Mouse (Mus musculus) gastrocnemius, postnatal 4 days (tissue): Measurements from ENCODE around the gene Ccdc117. TPM values are rescaled to one million over a fixed set of nuclear protein-coding genes. Genes with fewer than 3 reads are reported as not detected.
"Not testable (repeated sequence)": the region's sequence is repeated elsewhere in the genome, so short reads cannot be mapped to it uniquely, and the experiment has no call there.

ENCODE experiments used
- DNase-seq, 2 experiments: peaks; one replicate each; pipeline ENCODE4 v3.0.0; 2021 to 2022; ENCODE audit warnings: low spot score in 2 of 2, mixed read lengths in 2 of 2
- total RNA-seq, 2 experiments: library from RNA; stranded (reverse); gene quantifications; 2 replicates each; pipeline ENCODE4 v1.2.3; 2021

The Ccdc117 gene
- total RNA-seq, 2 experiments from 2014 or later: 15.7 to 16.0 TPM

DNA sequence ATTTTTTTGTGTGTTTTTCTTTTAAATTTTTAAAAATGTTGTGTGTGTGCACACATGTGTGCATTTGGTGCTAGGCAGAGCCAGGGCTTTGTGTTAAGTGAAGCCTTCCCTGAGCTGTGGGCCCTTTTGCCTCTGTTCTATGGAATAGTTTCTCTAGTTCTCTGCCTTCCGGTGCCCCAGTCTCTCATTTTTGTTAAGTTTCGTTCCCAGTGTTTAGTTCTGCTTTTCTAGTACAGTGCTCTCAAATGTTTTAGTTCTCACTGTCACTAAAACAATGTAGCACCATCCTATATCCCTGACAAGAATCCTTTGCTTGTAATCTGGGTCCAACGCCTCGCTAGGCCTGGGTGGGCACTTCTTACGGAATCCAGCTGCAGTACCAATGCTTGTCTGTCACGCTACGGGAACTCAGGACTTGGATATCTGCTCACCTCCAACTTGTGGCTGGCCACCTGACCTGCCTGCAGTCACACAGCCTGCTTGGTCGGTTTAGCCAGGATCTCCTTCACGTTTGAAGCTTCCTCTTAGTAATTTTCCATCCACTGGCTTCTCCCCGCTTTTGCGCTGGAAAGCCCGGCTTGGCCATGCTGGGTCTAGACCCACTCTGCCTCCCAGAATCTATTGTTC lies 29.8 kb downstream of the Ccdc117 start:
- DNase-seq: no peak

DNA sequence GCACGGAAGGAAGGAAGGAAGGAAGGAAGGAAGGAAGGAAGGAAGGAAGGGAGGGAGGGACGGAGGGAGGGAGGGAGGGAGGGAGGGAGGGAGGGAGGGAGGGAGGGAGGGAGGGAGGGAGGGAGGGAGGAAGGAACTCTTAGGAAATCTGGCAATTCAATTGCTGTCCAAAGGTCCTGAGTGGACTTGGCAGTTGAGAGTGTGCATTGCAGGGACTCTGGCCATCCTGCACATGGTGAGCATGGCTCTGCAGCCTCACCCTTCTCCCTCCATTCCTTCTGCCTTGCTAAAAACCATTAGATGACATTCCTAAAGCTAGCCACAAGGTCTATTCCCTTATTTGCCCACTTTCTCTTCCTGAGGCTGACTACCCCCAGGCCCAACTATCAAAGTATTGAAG lies 31.3 kb downstream of the Ccdc117 start:
- DNase-seq: not testable (repeated sequence)

DNA sequence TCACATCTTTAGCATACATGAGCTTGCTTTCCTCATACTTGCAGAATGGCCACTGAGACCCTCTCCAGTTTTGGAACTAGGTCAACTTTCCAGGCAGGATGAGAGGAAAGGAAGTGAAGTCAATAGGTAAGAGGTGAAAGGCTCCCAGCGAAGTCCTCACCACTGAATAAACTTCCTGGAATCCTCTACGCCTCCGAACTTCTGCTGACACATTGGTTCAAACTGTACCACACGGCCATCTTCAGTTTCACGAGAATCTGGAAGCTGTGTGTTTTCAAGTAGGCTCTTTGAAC lies 31.9 kb downstream of the Ccdc117 start:
- no peak for DNase-seq

DNA sequence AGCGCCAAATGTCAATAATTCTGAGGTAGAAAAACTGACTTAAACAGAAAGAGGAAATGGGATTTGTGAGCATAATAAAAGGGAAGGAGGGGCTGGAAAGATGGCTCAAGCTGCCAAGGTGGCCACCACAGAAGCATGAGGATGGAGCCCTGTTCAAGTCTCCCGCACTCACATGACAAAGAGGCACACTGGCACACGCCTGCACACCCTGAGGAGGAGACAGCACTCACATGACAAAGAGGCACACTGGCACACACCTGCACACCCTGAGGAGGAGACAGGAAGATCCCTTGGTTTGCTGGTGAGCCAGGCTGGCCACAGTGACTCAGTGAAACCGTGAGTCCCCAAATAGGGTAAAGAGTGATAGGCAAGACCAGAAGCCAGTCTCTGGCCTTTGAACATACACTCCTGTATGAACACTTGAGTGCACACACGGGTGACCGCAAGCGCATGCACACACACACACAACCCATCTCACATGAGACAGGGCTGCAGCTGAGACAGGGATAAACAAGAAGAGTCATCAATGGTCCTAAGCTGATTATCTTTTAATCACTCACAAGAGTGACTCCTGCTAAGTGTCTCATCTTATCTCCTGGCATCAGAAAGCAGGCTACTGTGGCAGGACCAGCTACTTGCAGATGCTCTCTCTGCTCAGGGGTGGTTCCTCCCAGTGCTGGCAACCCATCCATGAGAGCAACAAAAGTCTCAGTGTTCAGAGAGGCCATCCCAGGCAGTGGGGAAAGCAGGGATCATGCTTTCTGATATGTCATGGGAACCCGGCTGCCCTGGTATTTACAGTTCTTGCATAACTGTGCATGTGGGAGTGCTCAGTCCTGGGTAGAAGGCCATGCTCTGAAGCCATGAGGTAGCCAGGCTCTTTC lies 32.5 kb downstream of the Ccdc117 start:
- no peak for DNase-seq

DNA sequence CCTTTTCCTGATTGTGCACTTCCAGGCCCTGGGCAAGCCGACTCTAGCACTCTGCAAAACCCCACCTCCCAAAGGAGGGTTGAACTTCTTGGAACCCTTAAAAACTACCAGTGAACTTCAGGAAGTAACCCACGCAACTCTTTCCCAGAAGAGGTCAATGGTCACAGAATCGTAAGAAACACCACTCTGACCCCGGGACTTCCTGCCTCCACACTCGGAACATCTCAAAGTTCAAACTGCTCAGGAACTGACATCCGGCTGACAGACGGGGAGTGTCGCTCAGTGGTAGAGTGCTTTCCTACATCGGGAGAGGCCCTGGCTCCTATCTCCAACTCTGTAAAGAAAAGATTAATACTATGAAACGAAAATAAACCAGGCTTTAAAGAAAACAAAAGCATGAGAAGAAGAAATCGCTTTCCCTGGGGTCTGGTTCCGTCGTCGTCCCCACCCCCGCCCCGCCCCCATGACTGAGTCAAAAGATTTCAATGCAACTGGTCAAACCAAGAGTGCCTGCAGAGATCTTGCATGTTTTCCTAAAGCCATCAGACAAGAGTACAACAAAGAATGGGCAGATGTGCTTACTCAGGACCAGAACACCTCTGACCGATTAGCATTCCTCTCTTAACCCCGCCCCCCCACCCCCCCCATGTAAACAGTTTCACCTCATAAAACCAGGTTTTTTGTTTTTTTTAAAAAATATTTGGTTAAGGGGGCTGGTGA lies 36.0 kb downstream of the Ccdc117 start:
- no peak for DNase-seq

DNA sequence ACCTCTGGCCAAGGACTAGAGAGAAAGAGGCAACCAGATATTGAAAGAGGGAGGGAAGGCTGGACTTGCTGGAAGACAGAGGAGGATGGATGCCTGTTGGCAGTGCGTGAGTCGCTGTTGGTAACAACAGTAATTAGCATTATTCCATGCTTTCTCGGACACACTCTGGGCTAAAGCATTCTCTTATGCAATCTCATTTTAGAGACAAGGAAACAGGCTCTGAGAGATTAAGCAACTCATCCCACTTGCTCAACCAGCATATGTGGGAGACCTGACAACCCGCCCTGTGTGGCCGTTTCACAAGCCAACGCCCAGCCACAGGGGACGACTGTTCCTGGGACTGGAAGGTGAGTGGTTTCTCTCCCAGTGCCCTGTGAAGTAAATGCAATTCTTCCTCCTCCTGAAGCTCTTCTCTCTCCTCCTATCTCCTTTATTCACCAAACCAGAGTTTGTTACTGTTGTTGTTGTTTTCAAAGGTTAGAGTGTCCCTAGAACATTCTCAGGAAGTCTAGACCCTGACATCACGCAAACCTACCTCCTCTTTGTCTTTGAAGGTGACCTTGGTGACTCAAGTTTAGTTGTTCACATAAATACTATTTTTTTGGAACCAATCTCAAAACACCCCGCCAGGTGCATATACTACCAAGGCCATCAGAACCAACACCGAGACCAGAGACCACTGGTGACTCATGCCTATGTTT lies 39.5 kb downstream of the Ccdc117 start:
- DNase-seq: no peak

DNA sequence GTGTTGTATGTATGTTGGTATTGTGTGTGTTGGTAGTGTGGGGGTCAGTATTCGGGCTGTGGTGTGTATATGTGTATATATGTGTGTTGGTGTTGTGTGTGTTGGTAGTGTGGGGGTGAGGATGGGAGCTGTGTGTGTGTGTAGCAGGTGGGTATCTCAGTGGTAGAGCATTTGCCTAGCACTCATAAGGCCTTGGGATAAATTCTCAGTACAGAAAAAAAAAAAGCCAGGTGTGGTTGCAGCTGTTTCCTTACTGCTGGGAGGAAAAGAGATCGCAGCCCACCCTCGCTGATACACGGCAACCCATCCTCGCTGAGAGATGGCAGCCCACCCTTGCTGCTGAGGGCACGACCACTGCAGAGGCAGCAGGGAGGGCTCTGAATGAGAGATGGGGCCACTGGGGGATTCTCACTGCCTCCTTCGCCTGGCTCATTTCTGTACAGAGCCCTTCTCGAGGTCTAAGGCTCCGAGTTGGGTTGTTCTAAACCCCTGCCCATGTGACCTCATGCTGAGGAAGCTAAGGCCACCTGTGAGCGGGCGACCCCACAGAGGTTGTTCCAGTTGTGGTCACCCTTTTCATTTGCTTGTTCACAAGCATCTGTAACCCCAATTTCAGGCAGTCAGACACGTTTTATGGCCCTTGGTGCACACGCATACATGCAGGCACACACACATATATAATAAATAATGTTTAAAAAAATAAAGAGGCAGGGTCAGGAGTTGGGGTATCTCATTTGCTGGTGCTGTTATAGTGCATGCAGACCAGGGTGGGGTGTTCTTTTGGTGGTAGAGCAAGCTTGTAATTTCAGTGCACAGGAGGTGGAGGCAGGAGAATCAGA lies 40.9 kb downstream of the Ccdc117 start:
- no peak for DNase-seq

DNA sequence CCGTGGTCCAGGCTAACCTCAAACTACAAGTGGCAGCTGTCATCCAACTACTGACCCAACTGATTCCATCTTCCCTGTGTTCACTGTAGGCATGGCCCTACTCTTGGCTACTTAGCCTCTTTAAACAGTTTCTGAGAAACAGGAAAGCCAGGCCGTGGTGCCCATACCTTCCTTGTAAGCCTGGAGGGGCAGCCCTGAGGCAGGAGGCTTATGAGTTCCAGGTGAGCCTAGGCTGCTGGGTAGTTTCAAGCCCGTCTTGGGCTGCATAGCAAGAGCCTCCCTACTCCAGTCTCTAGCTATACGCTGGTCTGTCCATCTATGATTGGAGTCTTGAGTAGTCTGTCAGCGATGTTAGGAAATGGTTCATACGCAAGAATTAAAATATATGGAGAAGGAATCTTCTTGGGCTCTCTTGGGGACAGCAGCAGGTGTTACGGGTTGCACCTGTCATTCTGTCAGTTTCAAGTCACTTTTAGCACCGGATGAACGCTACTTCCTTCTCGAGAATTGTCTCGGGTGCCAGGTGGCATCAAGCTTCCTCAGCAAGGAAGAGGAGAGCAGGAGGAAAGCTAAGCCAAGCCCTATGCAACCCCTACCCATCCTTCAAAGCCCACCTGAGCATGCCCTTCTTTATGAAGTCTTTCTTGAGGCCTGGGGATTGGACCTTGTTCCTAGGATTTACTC lies 41.9 kb downstream of the Ccdc117 start:
- no peak for DNase-seq

DNA sequence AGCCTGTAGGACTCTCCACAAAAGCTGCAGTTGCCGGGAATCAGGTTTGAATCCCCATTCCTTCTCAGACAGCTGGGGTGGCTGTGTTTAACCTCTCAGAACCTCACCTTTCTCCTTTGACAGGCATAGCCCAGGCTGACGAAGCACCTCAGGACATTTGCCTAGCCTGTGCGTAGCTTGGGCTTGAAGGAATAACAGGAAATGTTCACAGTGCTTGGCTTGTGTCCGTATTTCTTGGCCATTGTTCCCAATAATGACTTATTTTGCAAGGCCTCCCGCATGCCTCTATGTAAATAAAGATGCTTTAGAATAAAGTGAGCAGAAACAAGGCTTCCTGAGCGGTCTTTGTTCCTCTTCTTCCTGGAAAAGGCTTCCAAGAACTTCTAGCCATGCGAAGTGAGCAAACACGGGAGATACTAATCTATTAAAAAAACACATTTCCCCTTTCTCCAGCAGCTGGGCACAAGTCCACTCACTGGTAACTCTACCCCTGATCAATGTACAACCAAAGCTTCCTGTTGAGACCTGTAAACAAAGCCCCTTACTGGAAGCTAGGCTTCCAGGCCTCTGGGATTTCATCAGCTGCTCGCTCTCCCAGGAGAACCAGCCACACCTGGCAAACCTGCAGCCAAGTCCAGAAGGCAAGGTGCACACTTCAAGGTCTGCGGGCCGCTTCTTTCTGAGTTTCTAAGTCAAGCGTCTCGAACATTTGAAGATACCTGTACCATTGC lies 42.9 kb downstream of the Ccdc117 start:
- no peak for DNase-seq

DNA sequence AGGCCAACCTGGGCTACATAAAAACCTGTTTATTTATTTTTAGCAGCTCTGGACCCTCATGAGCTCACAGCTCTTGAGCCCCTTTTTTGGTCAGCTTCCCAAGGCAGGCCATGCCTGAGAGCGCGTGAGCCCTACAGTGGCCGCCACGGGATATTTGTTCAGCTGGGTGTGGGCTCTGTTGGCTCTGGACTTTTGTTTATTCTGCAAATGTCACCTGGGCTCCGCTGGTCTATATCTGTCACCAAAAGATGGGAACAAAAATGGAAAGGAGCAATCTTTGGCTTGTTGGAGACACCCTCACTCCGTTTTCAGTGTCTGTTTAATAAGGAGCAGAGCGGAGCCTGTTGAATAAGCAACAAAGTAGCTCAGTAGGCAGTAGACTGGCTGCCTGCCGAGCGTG lies 43.6 kb downstream of the Ccdc117 start:
- no peak for DNase-seq

DNA sequence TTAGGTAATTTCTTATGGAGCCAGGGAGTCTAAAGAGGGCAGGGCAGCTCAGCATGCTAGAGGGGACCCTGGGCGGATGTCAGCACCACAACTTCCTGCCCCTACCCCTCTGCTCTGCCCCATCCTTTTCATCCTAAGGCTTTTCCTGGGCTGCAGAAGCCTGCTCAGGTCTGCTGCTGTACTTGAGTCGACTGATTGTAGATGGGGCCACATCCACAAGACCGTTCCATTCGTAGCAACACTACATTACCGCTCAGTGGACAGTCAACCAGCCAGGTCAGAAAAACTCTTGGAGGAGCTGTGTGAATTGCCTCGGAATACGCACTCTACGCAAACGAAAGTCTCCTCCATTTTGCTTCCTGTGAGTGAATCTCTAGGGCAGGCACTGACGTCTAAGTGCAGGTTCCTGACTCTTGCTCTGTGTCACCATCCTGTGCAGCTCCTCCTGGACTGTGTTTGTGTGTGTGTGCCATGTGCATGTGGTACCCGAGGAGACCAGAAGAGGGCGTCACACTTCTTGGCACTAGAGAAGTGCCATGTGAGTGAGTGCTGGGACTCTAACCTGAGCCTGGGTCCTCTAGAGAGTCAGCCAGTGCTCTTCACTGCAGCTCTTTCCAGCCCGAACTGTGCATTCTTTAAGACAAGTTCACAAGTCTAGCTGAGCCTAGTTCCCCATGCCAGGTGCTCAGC lies 45.3 kb downstream of the Ccdc117 start:
- DNase-seq: no peak

DNA sequence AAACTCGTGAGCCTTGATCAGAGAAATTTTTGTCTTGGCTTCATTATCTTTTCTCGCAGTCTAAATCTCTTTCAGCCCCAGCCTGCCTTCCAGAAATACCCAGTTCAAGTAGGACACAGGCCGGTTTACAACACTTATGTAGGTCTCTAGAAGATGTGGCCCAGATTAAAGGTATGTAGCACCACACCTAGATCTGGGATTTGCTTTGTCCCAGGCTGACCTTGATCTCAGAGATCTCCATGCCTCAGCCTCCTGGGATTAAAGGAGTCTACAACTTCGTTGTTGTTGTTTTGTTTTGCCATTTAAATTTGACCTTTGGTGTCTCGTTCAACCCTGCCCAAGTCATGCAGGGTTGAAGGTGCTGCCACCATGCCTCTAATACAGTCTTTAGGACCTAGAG lies 46.1 kb downstream of the Ccdc117 start:
- no peak for DNase-seq

DNA sequence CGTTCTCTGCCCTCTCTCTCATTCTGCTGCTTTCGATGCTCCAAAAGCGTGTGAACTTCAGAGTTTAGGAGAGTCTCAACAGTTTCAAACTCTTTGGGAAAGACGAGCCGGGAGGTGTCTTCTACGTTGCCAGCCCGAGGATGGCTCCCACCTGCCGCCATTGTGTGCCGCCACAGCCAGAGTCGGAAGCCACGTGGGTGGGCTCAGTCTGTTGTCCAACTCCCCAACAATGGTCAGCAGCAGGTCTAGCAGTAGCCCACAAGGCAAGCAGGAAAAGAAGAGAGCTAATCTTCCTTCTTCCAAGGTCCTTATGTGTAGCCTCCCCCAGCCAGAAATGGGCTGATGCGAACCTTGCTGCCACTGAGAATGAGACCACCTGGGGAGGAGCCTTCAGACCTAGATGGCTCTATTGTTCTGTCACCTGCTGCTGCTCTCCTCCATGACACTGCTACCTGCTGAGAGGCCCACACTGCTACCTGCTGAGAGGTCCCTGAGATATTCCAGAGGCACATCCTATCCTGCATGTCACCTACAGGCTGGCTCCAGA lies 46.6 kb downstream of the Ccdc117 start:
- no peak for DNase-seq

DNA sequence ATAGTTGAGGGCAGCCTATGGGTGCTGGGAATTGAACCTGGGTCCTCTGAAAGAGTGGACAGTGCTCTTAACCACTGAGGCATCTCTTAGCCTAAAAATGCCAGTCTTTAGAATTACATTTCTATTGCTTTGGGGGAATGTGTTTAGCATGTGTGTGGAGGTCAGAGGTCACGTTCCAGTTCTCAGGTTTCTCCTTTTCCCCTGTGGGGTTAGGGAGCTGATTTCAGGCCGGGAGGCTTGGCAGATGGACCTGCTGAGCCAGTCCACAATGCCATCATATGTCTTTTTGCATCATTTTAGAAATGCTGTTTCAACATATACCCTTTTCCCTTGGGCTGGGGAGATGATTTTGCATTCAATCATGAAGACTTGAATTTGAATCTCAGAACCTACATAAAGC lies 48.1 kb downstream of the Ccdc117 start:
- DNase-seq: no peak

DNA sequence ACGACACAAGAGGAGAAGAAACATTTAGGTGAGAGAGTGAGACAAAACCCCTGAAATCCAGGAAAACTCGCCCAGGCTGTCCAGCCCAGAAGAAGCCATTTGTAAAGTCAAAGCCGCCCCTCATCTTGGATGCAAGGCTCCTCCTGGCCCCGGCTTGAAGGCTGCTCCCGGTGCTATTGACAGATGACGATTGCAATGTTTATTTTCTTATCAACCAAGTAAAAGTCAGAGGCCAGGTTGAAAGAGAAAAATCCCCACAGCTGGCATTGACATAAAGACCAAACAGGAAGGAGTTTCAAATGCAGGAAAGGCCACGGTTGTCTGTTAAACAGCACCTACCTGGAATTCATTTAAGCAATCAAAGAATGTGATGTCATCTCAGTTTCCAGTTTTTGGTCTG lies 50.1 kb downstream of the Ccdc117 start:
- DNase-seq: no peak

DNA sequence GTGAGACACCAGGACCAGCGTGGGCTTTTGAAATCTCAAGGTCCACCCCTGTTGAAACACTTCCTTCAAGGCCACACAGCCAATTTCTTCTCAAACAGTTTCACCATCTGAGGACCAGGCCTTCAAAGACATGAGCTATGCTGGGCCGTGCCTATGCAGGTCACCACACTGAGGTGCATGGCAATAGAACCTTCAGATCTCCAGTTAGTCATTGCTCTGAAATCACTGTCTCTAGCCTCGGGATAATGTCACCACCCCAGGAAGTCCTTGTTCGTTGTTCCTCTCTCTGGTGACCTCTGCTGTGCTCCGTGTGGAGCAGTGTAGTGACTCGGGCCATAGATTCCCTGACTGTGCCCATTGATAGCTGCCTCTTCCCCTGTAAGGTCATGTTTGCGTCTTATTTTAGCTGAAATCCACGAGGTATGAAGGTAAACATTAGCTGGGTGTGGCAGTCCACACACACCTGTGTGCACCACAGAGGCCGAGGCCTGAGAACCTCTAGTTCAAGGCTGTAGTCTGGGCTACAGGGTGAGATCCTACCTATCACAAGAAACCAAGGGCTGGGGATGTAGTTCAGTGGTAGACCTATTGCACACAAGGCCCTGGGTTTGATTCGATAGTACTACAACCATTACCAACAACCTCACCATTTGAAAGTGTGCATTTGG lies 50.9 kb downstream of the Ccdc117 start:
- DNase-seq: no peak

DNA sequence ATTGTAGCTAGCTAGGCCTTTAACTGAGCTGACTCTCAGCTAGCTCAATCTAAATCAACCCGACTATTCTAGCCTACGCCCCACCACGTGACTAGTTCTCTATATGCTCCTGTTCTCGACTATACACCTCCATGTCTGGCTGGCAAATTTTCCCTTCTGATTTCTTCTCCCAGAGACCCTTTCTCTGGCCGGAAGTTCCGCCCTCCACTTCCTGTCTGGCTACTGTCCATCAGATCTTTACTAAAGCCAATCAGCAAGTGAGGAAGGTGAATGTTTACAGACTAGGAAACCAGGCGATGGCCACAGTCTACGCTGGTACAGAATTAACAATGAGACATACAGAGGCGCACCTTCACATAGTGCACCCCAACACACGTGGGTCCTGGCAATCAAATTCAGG lies 52.6 kb downstream of the Ccdc117 start:
- not testable (repeated sequence) for DNase-seq
